Mouse (Mus musculus) right cerebral cortex, postnatal 10 days (tissue): Measurements from ENCODE around the gene Tulp4.

ENCODE experiments used
- DNase-seq, 2 experiments: peaks; one replicate each; pipeline ENCODE4 v3.0.0; 2021; ENCODE audit warnings: low spot score in 2 of 2

Tulp4 gene

DNA sequence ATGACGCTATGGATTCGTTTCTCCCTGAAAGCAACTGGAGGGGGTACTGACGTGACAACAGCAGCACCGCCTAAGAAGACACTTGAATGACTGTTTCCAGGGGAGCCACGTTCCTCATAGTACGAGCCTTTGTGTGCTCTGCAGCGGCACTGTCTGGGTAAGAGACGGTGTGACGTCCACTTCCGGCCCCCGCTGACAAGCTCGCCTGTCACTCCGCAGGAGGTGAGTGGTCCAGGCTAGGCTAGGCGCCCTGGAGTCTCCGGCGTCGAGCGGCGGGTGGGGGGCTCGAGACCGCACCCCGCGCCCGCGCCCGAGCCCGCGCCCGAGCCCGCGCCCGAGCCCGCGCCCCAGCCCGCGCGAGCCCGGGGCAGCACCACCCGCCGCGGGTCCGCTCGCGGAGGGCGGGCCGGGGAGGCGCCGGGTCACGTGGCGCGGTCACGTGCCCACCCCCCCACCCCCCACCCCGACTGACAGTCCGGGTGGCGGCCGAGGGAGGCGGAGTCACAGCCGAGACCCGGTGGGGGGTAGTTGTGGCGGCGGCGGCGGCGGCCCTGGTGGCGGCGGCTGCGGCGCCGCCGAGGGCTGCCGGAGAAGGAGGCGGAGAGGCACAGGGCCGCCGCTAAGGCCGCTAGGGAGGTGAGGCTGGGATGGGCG is at the start of gene Tulp4:
Gene Tulp4, plus strand, starts transcription at position 77 of the 654 bp plus-strand sequence.
- DNase-seq = peak; percentile 89 to 95

DNA sequence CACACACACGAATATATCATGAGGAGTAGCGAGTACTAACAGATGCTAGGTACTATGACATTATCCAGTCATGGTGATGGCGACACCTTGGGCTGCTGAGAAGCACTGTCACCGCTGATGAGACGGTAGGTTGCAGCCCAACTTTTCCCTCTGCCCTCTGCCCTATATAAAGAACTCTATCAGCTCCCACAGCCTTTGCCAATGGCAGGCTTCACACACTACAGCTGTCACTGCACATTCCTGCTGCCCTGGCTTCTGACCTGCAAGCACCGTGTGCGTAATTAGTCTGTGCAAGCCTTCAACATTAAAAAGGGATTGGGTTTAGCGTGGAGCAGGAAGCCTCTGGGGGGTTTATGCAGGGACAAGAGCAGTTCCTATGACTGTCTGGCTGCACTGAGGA is 43.4 kb upstream of the Tulp4 start:
- no peak for DNase-seq

DNA sequence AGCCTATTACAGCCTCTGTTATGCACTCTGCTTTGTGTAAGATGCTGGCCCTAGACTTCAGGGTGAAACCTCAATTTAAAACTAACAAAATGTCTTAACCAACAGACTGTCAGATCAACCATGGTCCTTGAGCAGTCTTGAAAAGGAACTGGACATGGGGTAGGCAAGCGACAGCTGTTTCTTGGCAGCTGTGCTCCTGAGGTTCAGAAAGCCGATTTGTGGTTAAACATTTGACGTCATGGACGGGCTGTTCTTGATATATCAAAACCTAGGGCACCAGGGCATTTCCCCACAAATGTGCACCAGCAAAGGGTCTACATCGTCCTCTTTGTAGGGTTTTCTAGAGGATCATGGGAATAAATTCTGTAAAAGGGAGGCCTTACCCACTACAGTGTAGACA is 42.7 kb upstream of the Tulp4 start:
- no peak for DNase-seq

DNA sequence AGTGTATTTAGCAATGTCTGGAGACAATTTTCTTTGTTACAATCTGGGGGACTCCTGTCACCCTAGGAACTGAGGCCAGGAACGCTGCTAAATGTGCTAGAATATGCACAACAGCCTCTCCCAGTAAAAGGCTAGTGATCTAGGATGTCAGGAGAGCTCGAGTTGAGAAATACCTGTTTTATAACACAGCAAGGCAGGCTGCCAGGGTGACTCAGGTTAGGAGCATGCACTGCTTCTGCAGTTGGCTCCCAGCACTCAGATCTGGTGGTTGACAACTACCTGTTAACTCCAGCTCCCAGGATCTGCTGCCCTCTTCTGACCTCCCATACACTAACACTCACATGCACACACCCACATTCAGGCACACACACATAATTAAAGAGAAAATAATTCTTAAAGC is 40.2 kb upstream of the Tulp4 start:
- no peak for DNase-seq

DNA sequence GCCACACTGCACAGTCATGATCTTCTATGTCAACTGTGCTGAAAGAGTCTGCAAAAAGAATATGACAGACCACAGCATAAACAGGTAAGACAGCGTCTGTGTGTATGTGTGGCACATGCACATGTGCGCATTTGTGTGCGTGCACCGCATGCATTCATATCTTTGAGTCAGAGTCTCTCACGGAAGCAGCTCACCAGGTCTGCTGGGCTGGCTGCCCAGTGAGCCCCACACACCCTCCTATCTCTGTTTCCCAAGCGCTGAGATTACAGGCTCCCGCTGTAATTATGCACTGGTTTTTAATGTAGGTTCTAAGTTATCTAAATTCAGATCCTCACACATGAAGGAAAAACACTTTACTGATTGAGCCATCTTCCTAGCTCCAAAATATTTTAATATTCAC is 38.6 kb upstream of the Tulp4 start:
- DNase-seq = no peak

DNA sequence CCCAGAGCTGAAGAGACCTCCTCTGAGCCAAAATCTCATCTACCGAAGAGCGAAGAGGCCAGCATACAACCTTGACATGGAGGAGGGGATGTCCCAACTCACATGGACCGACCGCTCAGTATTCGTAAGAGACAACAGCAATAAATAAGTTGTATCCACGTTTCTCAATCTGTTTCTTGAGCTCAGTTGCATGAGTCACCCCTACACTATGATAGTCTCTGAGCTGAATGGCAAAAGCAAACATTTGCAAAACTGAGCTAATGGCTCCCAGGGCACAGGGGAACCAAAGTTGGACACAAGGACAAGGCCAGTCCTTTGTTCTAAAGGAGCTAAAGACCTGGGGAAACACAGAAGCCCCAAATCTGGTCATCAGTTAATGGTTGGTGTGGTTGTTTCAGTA is 36.4 kb upstream of the Tulp4 start:
- no peak for DNase-seq

DNA sequence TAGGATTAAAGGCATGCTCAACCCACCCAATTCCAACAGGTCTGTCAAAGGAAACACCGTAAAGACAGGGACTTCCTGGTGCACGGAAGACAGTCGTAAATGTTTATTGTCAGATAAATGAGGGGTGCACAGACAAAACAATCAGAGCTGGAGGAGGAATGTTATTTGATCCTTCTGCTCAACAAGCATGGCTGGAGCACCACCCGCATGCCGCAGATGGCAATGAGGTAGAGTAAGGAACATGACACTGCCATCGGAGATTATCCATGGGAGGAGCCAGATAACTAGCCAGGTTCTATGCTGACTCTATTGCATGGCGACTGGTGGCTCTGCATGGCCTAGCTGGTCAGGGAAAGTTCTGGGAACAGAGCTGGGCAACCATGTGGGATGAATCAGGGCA is 32.8 kb upstream of the Tulp4 start:
- no peak for DNase-seq

DNA sequence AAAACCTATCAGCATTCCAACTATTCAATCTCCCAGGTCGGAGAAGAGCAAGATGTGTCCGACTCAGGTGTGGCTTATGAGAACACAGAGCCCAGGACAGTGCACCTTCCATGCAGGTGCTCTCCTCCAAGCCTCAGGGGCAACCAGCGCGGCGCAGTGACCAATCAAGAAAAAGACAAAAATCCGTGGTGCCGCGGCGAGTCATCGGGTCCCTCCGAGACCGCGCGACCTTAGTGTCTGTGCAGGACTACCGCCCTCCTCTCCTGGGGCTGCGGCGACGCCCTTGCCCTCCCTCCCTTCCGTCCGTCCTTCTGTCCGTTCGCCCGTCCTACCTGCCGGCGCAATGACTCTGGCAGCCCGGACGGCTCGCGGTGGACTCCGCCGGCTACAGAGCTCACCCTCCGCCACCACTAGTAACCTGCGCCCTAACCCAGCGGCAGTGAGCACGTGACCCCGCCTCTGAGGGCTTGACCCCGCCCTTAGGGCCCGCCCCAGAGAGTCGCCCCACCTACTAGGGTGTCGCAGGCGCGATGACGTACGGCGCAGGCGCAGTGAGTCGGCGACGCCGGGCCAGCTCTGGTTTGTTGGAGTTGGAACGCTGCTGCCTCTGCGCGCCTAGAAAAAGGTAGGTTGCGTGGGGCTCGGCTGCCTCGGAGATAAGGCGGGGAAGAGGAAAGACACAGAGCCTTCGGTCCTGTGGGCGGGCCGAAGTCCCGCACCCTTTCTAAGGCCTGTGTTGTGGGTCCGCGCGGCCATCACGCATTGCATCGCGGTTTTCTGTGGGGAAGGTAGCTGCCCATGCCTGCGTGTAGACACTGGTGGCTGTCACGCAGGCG is 26.7 kb upstream of the Tulp4 start, which contains the start of the genes Serac1 and Gtf2h5:
Gene Serac1, minus strand, starts transcription at position 455 of the 836 bp plus-strand sequence.
Gene Gtf2h5, plus strand, starts transcription at position 500 of the 836 bp plus-strand sequence.
- DNase-seq = peak; percentile 98 to 99

DNA sequence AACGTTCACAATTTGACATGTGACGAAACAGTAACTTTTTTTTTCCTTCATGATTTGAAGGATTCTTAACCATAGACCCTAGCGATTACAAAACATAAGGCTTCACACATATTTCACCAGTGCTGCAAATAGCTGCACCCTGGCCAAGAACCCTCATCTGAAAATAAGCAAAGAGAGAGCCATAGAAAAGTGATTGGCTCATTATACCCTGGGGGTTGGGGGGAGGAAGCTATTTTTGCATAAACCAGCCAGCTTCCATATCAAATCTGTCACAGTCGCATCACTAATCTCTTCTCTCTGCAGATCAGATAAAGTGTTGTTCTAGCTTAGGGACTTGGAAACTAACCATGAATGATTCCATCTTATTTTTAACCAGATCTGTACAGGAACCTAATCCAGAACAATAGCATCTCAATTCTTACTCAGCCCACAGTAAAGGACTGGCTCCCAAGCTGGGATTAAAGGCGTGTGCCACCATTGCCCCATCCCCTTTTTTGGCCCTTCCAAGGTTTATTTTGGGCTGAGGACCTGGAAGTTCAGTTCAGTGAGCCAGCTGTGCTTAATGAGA is 22.8 kb upstream of the Tulp4 start:
- DNase-seq = no peak

DNA sequence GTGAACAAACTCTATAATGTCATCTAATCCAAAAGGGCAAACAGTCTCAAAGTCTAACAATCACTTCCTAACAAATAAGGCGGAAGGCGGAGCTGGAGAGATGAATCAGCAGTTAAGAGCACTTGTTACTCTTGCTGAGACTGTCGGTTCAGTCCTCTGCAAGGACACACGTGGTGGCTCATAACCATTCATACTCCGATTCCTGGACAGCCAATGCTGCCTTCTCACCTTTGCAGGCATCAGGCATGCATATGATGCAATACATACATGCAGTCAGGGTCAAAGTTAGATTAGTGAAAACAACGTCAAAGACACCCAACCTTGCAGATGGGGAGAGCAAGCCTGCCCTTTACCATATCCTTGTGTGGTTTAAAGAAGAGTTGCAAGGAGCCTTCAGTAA is 14.6 kb upstream of the Tulp4 start:
- no peak for DNase-seq

DNA sequence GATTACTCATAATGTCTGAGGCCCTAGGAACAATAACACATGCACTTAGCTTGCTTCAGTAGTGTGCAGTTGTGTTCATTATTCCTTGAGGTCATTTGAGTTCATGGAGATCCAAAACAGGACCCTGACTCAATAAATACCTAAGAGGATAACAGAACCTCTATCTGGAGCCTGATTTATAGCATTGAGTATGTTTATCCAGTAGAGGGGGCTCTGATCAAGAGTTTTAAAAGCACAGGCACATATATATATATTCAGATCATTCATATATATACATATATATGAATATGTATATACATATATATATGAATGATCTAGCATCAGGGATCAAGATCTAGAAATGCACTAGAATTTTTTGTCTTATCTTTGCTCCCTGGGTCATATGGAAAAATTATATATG is 10.7 kb upstream of the Tulp4 start:
- DNase-seq = no peak

DNA sequence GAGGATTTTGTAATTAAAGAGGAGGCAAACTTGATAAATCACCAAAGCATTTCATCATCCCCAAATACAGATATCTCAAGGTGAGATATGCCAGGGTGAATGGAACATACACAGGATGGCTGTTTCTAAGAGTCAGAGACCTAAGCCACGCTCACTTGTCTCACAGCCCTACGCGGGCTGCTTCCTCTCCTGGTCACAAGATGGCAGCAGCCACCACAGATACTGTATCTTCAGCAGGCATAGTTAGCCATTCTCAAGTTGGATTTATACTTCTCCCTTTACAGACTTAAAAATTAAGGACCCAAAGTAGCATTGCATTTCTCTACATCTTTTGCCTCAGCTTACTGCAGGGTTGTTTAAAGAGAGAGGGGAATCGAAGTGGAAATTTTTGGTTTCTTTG is 8.4 kb upstream of the Tulp4 start:
- DNase-seq = peak; percentile 61 to 71

DNA sequence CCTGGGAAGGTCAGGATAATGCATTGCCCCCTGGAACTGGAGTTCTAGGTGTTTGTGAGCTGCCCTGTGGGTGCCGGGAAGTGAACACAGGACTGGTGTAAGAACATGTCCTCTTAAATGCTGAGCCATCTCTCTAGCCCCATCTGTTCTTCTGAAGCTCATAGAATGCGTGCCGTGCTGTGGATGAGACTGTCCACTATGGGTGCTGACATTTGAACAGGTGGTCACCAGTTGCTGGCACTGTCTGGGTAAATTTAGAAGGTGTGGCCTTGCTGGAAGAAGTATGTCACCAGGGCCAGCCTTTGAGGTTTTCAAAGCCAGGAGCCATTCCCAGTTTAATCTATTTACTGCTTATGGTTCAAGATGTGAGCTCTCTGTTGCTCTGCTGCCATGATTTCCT is 4.0 kb upstream of the Tulp4 start:
- DNase-seq = no peak

DNA sequence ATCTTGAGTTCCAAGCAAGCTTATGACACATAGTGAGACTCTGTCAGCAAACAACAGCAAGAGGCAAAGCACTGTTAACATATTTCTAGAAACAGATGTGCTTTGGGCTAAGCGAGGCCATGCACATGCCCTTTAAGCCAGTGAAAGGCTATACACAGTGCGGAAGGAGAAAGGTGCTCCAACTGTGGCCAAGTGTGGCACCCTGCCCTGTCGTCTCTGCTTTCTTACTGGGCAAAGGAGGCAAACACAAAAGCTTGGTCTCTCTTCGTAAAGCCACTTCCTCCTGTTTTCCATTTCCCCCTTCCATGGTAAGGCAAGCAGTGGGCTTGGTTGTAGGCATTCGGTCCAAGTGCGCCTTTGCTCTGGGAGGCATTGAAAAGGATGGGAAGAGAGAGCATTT is 2.7 kb upstream of the Tulp4 start:
- no peak for DNase-seq

DNA sequence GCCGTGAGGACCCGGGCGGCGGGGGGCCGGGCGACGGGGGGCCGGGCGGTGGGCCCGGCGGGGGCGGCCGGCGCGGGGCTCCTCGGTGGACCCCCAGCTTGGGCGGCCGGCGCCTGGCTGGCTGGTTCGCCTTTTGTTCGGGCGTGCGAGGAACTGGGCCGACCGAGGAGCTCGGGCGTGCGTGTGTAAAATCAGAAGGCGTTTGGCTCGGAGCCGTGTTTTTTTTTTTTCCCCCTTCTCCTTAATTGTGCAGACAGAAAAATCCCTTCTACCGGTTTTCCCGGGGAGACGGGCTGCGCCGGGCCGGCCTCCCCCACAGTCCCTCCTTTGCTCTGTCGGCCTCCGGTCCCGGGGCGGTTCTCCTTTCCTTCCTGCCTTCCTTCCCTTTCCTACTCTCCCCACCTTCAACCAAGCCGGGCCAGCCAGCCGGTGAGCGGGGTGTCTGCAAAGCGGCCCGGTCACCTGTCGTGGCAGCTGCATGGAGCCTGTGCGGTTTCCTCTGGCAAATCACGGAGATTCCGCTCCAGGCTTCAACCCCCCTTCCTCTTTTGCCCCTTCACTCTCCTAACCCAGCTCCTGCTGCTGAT is 871 bp downstream of the Tulp4 start:
- DNase-seq = peak; percentile 79 to 80

DNA sequence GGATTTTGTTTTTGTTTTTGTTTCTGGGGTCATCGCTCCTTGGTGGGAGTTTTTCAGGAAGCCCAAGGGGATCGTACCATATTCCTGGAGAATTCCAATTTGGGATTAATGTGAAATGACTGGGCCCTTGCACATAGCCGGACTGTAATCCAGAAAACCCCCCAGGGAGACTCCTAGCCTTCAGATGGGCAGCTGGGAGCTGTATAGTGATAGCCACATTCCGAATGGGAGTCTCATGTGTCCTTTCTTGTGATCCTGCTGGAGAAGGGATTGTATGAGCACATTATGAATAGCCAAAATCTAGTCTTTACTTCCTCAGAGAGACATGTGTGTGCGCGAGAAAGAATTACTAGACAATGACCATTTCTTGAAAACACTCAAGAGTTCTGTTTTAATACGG is 1.9 kb downstream of the Tulp4 start:
- no peak for DNase-seq

DNA sequence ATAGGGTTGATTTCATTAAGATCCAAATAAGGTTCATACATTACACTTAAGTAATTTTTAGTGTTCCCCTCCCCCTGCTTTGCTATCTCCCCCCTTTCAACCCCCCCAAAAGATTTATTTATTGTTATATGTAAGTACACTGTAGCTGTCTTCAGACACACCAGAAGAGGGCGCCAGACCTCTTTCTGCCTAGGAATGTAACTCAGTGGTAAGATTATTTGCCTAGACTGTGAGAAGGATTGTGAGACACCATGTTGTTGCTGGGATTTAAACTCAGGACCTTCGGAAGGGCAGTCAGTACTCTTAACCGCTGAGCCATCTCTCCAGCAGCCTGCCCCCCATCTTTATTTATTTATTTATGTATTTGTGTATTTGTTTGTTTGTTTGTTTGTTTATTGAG is 4.7 kb downstream of the Tulp4 start:
- DNase-seq = no peak

DNA sequence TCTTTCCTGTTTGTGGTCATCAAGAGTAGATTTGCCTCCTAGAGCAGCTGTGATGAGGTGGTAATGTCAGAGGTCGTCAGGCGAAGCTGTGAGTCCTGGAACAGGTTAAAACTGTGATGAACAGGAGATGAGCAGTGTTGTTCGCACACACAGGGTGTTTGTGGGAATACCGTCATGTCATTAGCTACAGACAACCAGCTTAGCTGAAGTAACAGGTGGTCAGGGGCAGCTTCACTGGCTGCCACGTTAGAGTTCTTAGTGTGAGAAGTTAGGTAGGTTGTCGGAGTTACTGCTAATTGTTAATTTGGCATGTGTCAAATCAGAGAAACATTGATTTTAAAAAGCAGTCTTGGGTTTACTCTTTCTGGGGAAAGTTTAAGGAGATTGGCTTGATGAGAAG is 7.4 kb downstream of the Tulp4 start:
- DNase-seq = no peak

DNA sequence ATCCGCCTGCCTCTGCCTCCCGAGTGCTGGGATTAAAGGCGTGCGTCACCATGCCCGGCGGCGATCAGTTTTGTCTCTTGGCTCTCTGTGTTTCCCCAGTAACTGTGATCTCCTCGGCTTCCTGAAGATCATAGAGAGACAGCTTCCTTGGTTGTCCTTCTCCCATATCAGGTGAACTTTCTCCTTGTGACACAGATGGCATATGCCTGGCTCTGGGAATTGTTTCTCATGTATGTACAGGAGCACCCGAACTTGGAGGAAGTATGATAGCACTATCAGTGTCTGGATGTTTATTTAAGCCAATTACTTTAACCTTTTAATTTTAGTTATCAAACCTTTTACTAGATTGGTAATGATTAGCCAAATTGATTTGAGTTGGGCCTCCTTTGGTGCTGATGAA is 8.8 kb downstream of the Tulp4 start:
- DNase-seq = no peak

DNA sequence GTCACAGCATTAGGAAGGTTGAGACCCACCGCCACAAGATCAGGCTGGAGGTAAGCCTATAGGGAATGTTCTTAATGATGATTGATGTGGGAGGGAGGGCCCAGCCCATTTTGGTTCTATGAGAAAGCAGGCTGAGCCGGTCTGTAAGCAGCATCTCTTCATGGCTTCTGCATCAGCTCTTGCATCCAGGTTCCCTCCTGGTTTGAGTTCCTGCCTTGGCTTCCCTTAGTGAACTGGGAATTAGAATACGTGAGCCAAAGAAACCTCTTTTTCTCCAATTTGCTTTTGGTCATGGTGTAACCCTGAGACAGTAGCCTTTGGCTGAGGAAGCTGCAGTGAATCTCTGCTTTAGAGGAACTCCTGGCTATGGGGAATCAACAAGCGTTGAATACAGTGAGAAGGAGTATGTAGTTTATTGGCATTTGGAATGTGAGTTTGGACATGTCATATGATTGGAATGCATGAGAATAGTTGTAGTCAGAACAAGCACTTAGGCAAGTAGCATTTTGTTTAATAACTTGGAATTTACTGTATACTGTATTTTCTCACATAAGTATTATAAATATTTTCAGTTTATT is 11.0 kb downstream of the Tulp4 start:
- no peak for DNase-seq

DNA sequence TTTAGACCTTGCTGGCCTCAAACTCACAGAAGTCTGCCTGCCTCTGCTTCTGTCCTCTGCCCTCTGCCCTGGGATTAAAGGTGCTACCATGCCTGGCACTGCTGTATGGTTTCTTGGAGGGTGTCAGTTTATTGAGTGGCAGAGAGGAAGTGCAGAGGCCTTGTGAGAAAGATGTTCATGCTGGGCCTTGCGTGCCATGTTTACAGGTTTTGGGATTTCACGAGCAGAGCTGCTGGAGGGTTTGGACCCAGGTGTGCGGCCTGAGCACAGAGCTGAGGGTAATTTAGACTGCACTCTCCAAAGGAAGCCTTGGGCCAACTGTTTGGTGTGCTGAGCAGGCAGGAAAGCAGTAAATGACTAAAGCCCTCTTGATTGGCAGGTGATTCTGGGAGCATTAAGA is 11.7 kb downstream of the Tulp4 start:
- no peak for DNase-seq

DNA sequence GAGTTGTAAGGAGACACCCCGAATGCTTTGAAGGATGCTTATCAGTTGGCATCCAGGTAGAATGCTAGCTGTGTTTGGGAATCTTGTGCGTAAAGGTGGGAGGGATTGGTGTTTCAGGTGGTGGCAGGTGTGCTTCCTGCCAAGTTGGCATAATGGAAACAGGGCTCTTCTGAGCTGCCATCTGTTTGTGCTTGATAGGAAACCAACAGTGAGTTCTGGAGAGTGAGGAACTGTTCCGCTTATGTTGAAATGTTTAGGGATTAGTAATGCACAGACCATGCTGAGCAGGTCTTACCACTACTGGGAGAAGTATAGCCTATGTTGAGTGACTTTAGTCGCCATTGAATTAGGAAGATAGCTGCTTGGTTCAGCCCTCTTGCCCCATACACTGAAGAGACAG is 12.6 kb downstream of the Tulp4 start:
- no peak for DNase-seq
